Mouse (Mus musculus): Measurements from ENCODE around the gene Mok. TPM values are rescaled to one million over a fixed set of nuclear protein-coding genes. Genes with fewer than 3 reads are reported as not detected.
A peak's percentile ranks its signal among the peaks of the same experiment; 100 is the strongest.

Mok gene
- total and polyA plus RNA-seq, 2 experiments from 2014 or later = 7.4 to 11.8 TPM

DNA sequence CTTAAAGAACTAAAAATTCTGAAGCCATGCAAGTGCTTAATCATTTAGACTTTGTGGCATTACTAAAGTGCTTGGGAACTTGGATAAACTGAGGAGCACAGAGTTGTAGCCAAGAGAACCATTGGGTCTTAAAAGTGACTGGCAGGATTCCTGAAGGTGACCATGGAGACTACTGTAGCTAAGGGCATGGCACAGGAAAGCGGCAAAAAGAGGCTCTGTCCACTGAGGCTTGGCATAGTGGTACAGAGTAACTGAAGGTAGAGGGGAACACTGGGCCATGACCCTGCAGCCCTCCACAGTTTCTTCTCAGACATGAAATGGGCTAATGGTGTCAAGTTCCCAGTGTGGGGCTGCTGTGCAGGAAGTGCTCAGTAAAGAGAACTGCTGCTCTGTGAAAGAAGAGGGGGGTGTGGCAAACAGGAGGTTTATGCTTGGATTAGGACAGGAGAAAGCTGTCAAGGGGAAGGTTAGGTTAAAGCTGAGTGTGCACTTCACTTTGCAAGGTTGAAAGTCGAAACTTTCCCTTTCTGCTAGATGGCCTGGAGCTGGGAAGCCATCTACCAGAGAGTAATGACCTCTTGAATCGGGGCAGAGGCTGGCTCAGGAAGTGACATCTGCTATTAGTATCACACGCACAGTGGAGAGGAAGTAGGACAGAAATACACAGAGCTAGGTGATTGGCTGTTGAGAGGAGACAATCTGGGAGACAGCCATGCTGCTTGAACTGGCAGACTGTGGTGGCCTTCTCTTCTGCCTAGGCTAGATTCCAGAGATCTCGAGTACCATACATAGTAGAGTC is 64.9 kb downstream of the Mok start:
- no peaks in the 10 kb centered on the region for H3K27me3 ChIP-seq (ENCODE audit: insufficient read depth, low read length)
- H3K9me3 ChIP-seq (ENCODE audit: low read length) = no peaks in the 10 kb centered on the region
- H3K4me1 ChIP-seq (ENCODE audit: insufficient read depth, low read length) = peaks cover 10% of the 10 kb centered on the region
- DNase-seq (ENCODE audit: low spot score) (no peak), ATAC-seq (0 out of 2 replicates have a peak, but pooled peaks have one; percentile 21)
- no peak overlapping the region for H3K4me3 ChIP-seq (ENCODE audit: low read length)
- TF ChIP-seq CTCF (IDR thresholded peaks at IDR 0.05; ENCODE audit: low read depth) = no peak
- no peak overlapping the region for H3K27ac ChIP-seq
- H3K9ac ChIP-seq (replicated peaks; ENCODE audit: low read length) = no peak overlapping the region
- 0 out of 2 replicates have a peak, but pooled peaks cover 5% of the 10 kb centered on the region for H3K36me3 ChIP-seq (ENCODE audit: insufficient read depth, low read length)
- WGBS = 68% methylated on average over 5 of the region's 5 CpGs
- H3K4me2 ChIP-seq (ENCODE audit: low read depth, low read length) = no peak overlapping the region

DNA sequence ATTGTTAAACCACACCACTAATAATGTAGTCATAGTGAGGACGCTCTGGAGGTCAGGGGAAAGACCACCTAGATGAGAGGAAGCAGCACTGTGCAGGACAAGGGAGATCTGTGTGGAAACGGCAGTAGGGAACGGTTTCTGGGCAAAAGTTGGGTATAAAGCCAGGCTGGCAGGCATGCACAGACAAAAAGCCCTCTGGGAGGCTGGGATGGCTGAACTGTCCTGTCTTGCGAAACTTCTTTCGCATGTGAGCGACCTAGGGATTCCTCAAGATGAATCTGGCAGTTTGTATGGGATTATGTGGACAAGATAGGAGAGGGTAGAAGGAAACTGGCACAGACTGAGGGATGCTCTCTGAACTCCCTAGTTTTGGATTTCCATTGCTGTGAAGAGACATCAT is 68.8 kb downstream of the Mok start:
- H3K4me3 ChIP-seq (ENCODE audit: low read length) = no peak overlapping the region
- H3K27me3 ChIP-seq (ENCODE audit: insufficient read depth, low read length) = no peaks in the 10 kb centered on the region
- H3K9ac ChIP-seq (replicated peaks; ENCODE audit: low read length) = no peak overlapping the region
- WGBS = 89% methylated on average over 6 of the region's 6 CpGs
- H3K27ac ChIP-seq = no peak overlapping the region
- ATAC-seq = no peak
- H3K4me1 ChIP-seq (ENCODE audit: insufficient read depth, low read length) = peaks cover 10% of the 10 kb centered on the region
- H3K4me2 ChIP-seq (ENCODE audit: low read depth, low read length) = no peak overlapping the region
- TF ChIP-seq CTCF (IDR thresholded peaks at IDR 0.05; ENCODE audit: low read depth) = no peak
- DNase-seq (ENCODE audit: low spot score) = no peak
- no peaks in the 10 kb centered on the region for H3K36me3 ChIP-seq (ENCODE audit: insufficient read depth, low read length)
- no peaks in the 10 kb centered on the region for H3K9me3 ChIP-seq (ENCODE audit: low read length)

DNA sequence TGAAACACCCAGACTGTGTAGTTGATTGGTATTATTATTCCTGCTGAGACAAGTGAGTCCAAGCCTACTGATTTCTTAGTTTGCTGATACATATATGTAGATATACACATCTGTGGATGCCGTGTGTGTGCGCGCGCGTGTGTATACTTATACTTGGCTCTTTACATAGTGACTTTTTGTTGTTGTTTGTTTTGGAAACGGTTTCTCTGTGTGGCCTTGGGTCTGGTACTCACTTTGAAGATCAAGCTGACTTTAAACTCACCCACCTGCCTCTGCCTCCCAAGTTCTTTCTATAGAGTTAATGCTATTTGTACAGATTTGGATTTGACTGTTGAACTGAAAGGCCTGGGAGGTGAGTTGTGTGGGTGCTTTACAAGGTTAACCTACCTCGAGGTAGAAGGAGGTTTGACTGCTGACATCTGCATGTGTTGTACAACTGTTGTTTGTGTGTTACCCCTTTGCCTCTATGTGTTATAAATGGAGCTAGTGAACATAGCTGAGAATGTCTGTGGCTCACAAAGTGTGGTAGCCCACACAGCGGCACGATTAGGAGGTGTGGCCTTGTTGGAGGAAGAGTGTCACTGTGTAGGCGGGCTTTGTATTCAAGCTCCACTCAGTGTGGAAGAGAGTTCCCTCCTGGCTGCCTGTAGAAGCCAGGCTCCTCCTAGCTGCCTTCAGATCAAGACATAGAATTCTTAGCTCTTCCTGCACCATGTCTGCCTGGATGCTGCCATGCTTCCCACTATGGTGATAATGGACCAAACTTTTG is 70.1 kb downstream of the Mok start:
- ATAC-seq (no peak), DNase-seq (ENCODE audit: low spot score) (no peak)
- H3K27ac ChIP-seq = no peak overlapping the region
- no peaks in the 10 kb centered on the region for H3K9me3 ChIP-seq (ENCODE audit: low read length)
- H3K27me3 ChIP-seq (ENCODE audit: insufficient read depth, low read length) = no peaks in the 10 kb centered on the region
- H3K4me1 ChIP-seq (ENCODE audit: insufficient read depth, low read length) = peaks cover 7% of the 10 kb centered on the region
- no peak for TF ChIP-seq CTCF (IDR thresholded peaks at IDR 0.05; ENCODE audit: low read depth)
- no peak overlapping the region for H3K4me3 ChIP-seq (ENCODE audit: low read length)
- no peak overlapping the region for H3K9ac ChIP-seq (replicated peaks; ENCODE audit: low read length)
- H3K4me2 ChIP-seq (ENCODE audit: low read depth, low read length) = no peak overlapping the region
- no peaks in the 10 kb centered on the region for H3K36me3 ChIP-seq (ENCODE audit: insufficient read depth, low read length)
- WGBS = 88% methylated on average over 10 of the region's 10 CpGs

DNA sequence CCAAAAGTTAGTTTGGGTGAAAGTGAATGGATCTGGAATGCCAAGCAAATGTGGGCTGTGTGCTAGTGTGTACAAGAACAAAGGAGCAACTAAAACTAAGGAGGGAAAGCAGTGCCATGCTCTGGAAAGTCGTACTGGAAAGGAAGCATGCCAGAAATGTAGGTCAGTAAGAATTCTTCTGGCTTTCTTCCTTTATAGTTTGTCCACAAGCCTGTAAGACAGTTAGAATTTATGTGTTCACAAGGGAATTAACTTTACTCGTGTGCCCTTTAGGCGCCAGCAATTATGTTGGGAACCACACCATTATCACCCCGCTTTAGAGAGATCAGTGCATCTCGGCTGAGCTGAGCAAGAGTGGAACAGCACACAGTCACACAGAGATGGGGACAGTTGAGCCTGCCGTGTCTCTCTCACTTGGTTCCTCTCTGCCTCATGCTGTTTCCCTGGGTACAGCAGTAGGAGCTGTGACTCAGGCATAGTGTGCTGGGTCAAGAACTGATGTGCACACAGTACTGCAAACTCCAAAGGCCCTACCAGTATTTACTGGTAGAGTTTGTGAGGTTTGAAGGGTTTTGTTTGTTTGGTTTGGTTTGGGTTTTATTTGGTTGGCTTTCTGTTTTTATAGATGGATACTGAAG is 71.0 kb downstream of the Mok start:
- DNase-seq (ENCODE audit: low spot score) = no peak
- Histone ChIP-seq H3K4me3 (ENCODE audit: low read length) (no peak overlapping the region), H3K27me3 (ENCODE audit: insufficient read depth, low read length) (no peaks in the 10 kb centered on the region), H3K27ac (peak overlapping the region; percentile 26), H3K9me3 (ENCODE audit: low read length) (no peaks in the 10 kb centered on the region), H3K36me3 (ENCODE audit: insufficient read depth, low read length) (no peaks in the 10 kb centered on the region), H3K4me2 (ENCODE audit: low read depth, low read length) (no peak overlapping the region), H3K9ac (replicated peaks; ENCODE audit: low read length) (0 out of 2 replicates have a peak overlapping the region, but pooled peaks have one; percentile 2), H3K4me1 (ENCODE audit: insufficient read depth, low read length) (peaks cover 5% of the 10 kb centered on the region; the same call in 1 of the 2 replicates)
- no peak for TF ChIP-seq CTCF (IDR thresholded peaks at IDR 0.05; ENCODE audit: low read depth)
- no peak for ATAC-seq
- 58% methylated on average over 6 of the region's 6 CpGs for WGBS

DNA sequence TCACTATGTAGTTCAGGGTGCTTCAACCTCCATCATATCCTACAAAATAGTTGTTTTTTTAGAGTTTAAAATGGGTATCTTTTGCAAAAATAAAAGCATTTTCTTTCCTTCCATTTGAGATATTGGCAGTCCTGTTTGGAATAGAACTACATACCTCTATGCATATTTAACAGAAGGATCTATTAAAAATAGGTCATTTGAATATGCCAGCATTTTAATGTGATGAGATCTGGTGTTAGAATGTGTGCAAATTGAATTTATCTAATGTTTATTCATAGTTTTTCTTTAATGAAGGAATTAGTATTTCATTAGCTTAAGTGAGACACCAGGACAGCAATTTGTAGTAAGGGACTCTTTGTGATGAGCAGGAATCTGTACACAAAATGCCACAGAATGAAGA is 72.2 kb downstream of the Mok start:
- ATAC-seq (no peak), DNase-seq (ENCODE audit: low spot score) (no peak)
- Histone ChIP-seq H3K27me3 (ENCODE audit: insufficient read depth, low read length) (no peaks in the 10 kb centered on the region), H3K4me3 (ENCODE audit: low read length) (no peak overlapping the region), H3K4me2 (ENCODE audit: low read depth, low read length) (no peak overlapping the region), H3K36me3 (ENCODE audit: insufficient read depth, low read length) (no peaks in the 10 kb centered on the region), H3K9ac (replicated peaks; ENCODE audit: low read length) (0 out of 2 replicates have a peak overlapping the region, but pooled peaks have one; percentile 2), H3K4me1 (ENCODE audit: insufficient read depth, low read length) (peaks cover 5% of the 10 kb centered on the region; the same call in 1 of the 2 replicates), H3K27ac (no peak overlapping the region), H3K9me3 (ENCODE audit: low read length) (no peaks in the 10 kb centered on the region)
- TF ChIP-seq CTCF (IDR thresholded peaks at IDR 0.05; ENCODE audit: low read depth) = no peak

DNA sequence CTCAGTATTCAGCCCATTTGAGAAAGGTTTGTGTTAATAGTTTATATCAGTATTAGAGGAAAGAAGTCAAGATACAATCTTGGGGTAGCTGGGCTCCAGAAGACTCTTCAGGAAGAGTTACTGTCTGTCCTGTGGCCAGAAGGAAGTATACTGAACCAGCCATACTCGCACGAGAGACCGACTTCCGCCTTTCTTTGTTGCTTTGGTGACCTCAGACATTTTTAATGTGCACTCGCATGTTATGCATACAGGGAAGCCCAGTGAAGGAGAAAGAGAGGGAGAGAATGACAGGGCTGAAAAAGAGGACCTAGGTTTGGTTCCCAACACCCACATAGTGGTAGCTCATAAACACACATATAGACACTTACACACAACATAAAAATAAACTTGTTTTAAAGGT is 76.2 kb downstream of the Mok start:
- ATAC-seq = no peak
- 89% methylated on average over 5 of the region's 5 CpGs for WGBS
- no peak for TF ChIP-seq CTCF (IDR thresholded peaks at IDR 0.05; ENCODE audit: low read depth)

More for the DNA sequence above, 76.2 kb downstream of the Mok start:
- no peaks in the 10 kb centered on the region for H3K27me3 ChIP-seq (ENCODE audit: insufficient read depth, low read length)
- H3K4me3 ChIP-seq (ENCODE audit: low read length) = no peak overlapping the region
- no peak overlapping the region for H3K9ac ChIP-seq (replicated peaks; ENCODE audit: low read length)
- no peak overlapping the region for H3K4me2 ChIP-seq (ENCODE audit: low read depth, low read length)
- no peaks in the 10 kb centered on the region for H3K36me3 ChIP-seq (ENCODE audit: insufficient read depth, low read length)
- H3K4me1 ChIP-seq (ENCODE audit: insufficient read depth, low read length) = peaks cover 4% of the 10 kb centered on the region; the same call in 1 of the 2 replicates
- no peak for DNase-seq (ENCODE audit: low spot score)
- no peaks in the 10 kb centered on the region for H3K9me3 ChIP-seq (ENCODE audit: low read length)
- no peak overlapping the region for H3K27ac ChIP-seq
